Mouse (Mus musculus) Patski (cell line): ENCODE results near the gene Nkx2-5. TPM values are rescaled to one million over a fixed set of nuclear protein-coding genes. Genes with fewer than 3 reads are reported as not detected.

ENCODE experiments used
- ATAC-seq: fragments of 100-300 bp; one replicate; pipeline ENCODE4 v1.8.0; 2021
- CTCF ChIA-PET: fragments of 350-600 bp; sonication (Branson Sonifier 250); formaldehyde crosslinking; loops from one replicate; lab custom pipeline; 2022; ENCODE audit warnings: inconsistent platforms; lab: Charles Lee
- POLR2A ChIA-PET: fragments of 350-600 bp; sonication (Branson Sonifier 250); formaldehyde crosslinking; loops from one replicate; lab custom pipeline; 2022; ENCODE audit warnings: antibody characterized with exemption, inconsistent platforms; lab: Charles Lee
- DNase-seq: peaks from one replicate; pipeline ENCODE4 v3.0.0-alpha.2; 2011; ENCODE audit warnings: low read depth, low spot score
- H3K27me3 ChIP-seq: fragments of 371-371 bp; one replicate; pipeline ENCODE4 v1.5.1; 2021
- CTCF ChIP-seq: fragments of 100-300 bp; IDR thresholded peaks from one replicate; pipeline ENCODE4 v1.5.1; 2021
- in situ Hi-C: fragments of 300-500 bp; cut with MboI; formaldehyde crosslinking; loops from 3 replicates; pipeline ENCODE4 v1.11.1; 2018; ENCODE audit warnings: low pct_unique_long_range_greater_than_20kb, mixed read lengths
- polyA plus RNA-seq: library from polyadenylated mRNA; unstranded; gene quantifications from one replicate; pipeline ENCODE4 v1.2.3, GENCODE M21; 2021

Nkx2-5 gene
- polyA plus RNA-seq, 1 experiment from 2014 or later, result not detected

DNA sequence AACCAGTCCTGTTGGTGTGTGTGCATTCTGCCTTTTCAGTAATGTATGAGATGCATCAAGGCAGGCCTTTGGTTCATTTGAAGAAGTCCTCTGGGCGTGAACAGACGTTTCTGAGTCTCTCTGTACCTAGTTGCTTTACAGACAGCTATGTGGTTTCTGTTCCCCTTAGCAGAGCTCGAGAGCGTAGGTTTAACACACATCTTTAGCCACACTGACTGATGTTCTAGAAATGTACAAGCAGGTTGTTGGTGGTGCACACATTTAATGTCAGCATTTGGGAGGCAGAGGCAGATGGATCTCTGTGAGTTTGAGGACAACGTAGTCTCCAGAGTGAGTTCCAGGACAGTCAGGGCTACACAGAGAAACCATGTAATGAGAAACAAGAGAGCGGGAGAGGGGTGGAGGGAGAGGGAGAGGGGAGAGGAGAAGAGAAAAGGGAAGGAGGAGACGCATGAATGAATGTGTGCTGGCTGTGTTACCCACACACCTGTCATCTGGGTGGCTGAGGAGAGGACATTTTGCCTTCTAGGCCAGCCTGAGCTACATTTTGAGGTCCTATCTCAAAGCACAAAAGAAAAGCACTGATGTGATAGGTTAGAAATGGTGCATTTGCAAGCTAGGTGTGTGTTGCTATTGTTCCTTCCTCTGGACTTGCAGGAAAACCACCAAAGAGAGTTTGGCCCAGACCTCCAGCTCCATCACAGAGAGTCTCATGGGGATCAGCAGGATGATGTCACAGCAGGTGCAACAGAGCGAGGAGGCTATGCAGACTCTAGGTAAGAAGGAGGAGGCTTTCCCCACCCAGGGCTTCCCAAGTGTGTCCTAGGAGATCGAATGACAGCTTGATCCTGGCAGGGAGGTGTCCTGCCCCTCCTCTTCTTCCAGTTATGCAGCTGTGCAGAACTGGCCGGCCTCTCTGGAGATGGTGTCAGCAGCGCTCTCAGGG, 54.3 kb downstream of the Nkx2-5 start:
- ChIA-PET CTCF (interaction anchor here (1.3 to 1.5 kb wide), 2 partner anchors 95 to 96 kb away, joined by 3 to 4 read pairs; no protein-coding TSS in a partner anchor), POLR2A (no interaction called here)
- in situ Hi-C loops, result loop anchor here (10.0 kb wide), 1 partner anchor 326 kb away; no protein-coding TSS in a partner anchor
- DNase-seq (no peak), ATAC-seq (no peak)
- no peak for TF ChIP-seq CTCF
- H3K27me3 ChIP-seq, result no peaks in the 10 kb centered on the region

DNA sequence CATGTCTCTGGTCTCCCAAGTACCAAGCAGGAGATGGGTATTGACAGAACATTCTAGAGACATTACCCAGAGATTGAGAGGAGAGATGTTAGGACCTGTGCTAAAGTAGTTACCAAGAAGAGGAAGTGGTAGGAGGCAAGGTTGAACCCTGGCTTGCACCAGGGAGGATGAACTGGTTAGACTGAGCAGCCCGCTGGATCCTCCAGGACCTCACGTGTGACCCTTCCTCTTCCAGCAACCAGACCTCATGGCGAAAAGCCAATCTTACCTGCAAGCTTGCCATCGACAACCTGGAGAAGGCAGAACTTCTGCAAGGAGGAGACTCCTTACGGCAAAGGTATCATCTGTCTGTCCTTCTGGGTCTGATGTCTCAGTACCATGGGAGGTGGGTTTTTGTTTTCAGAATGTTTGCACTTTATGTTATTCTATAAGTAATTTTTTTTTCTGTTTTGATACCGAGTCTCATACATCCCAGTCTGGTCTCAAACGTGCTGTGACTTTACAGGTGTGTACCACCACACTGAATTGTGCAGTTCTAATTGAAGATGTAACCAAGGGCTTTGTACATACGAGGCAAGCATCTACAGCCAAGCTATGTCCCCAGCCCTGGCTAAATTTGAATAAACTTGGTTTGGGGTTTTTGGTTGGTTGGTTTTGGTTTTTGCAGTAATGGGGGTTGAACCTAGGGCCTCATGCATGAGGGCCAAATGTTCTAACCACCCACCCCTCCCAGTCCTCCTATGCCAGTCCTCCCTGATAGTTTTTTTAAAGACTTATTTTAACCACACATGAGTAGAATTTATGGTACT, 55.1 kb downstream of the Nkx2-5 start:
- H3K27me3 ChIP-seq, result no peaks in the 10 kb centered on the region
- POLR2A ChIA-PET, result no interaction called here
- DNase-seq, result no peak
- in situ Hi-C loops, result loop anchor here (10.0 kb wide), 1 partner anchor 325 kb away; no protein-coding TSS in a partner anchor
- no peak for ATAC-seq
- no peak for TF ChIP-seq CTCF
- CTCF ChIA-PET, result interaction anchor here (0.9 to 1.3 kb wide), 2 partner anchors 96 to 99 kb away, joined by 3 read pairs; no protein-coding TSS in a partner anchor

DNA sequence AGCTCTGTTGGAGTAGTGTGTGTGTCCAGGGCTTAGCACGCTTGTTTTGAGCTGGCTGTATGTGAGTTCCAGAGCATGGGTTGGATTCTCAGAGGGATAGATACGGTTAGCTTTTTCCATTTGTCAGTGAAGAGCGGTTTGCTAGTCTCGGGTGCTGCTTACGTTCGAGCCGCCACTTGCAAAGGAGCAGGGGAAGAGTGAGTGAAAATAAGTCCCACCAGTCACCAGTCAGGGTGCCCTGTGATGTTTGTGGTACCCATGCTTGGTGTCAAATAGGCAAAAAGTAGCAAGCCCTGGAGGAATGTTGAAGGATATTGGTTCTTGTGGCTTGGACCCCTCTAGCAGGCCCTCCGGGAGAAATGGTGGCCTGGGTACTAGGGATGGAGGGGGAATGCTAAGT, 55.8 kb downstream of the Nkx2-5 start:
- CTCF ChIA-PET, result interaction anchor here (0.9 to 1.1 kb wide), 2 partner anchors 97 to 99 kb away, joined by 3 read pairs; no protein-coding TSS in a partner anchor
- POLR2A ChIA-PET, result no interaction called here
- DNase-seq, result no peak

More for the DNA sequence above, 55.8 kb downstream of the Nkx2-5 start:
- ATAC-seq, result no peak
- no peak for TF ChIP-seq CTCF
- in situ Hi-C loops, result no loop called here
- H3K27me3 ChIP-seq, result no peaks in the 10 kb centered on the region

Other genes starting within 250 kb of the Nkx2-5 start
- gene Atp6v0e, start 181.8 kb downstream of the Nkx2-5 start, polyA plus RNA-seq, result 305 TPM
- 23.9 TPM for gene Crebrf, start 129.4 kb downstream of the Nkx2-5 start, polyA plus RNA-seq
- gene Bnip1, start 63.9 kb downstream of the Nkx2-5 start, polyA plus RNA-seq, result 33.4 TPM
- gene Kifc5b, start 72.1 kb upstream of the Nkx2-5 start, polyA plus RNA-seq, result 20.8 TPM
- 37.2 TPM for gene Phf1, start 88.0 kb upstream of the Nkx2-5 start, polyA plus RNA-seq
- gene Cuta, start 94.6 kb upstream of the Nkx2-5 start, polyA plus RNA-seq, result 119 TPM
- gene Syngap1, start 96.2 kb upstream of the Nkx2-5 start, polyA plus RNA-seq, result 43.4 TPM
- 7.1 TPM for gene Zbtb9, start 128.2 kb upstream of the Nkx2-5 start, polyA plus RNA-seq
- 96.7 TPM for gene Bak1, start 184.0 kb upstream of the Nkx2-5 start, polyA plus RNA-seq
- 88.6 TPM for gene Itpr3, start 212.3 kb upstream of the Nkx2-5 start, polyA plus RNA-seq